Mouse (Mus musculus): Measurements from ENCODE around the gene Odf2. TPM values are rescaled to one million over a fixed set of nuclear protein-coding genes. Genes with fewer than 3 reads are reported as not detected.

Odf2 gene
- total and polyA plus RNA-seq, 3 experiments: 35.4 to 54.6 (median 48.6) TPM

DNA sequence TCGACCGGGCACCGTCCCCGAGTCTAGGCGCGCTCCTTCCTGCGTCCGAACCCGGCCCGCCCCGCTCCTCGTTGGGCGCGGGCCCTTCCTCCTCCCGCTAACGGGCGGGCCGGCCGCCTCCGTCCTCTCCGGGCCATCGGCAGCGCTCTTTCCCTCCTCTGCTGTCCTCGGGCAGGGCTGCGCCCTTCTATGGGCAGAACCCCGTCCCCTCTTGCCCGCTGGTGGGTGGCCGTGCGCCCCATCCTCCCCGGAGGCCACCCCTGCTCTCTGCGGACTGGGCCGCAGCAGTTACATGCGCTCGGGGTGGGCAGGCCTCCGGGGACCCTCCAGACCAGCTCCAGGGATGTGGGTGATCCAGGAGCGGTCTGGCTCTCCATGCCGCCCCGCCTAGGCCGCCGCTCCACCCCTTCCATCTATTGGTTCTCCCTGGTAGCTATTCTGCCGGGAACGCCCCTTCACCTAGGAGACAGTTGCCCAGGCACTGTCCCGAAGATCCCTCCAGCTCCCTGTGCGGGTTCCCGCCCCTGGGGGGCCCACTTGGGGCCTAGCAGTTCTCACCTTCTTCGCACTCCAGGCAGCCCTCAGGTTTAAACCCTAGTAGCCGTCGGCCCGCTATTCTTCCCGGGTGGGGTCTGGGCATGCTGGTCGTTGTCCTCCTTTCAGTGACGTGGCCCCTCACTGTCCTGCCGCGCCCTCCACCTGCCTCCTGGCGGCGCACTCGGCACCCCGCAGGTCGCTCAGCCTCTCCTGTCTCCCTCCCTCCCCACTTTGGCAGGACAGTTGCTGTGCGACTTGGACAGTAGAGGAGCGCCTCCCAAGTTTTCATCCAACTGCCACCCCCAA is 1.2 kb downstream of the Odf2 start:
- DNase-seq (ENCODE audit: extremely low read depth): peak; percentile 87
- H3K27ac ChIP-seq (ENCODE audit: insufficient read depth, low read depth): peak overlapping the region; percentile 27; the same call in 1 of the 2 replicates
- H3K9ac ChIP-seq (ENCODE audit: insufficient read depth, low read depth): peak overlapping the region; percentile 85
- dilution Hi-C loops (cut with MboI; ENCODE audit: extremely low pct_ligation_motif_present, extremely low pct_unique_long_range_greater_than_20kb, low sequenced_read_pairs): no loop called here
- peaks cover 8% of the 10 kb centered on the region; the same call in 1 of the 2 replicates for H3K79me2 ChIP-seq (replicated peaks; ENCODE audit: control insufficient read depth, extremely low read depth, insufficient read depth, poor library complexity, severe bottlenecking)
- TF ChIP-seq UBTF (IDR thresholded peaks at IDR 0.05; ENCODE audit: low read depth, low read length): 0 out of 2 replicates have a peak, but pooled peaks have one; percentile 36
- TF ChIP-seq ZKSCAN1 (IDR thresholded peaks at IDR 0.05; ENCODE audit: borderline replicate concordance, low read depth, low read length): no peak
- no peak for TF ChIP-seq BHLHE40 (IDR thresholded peaks at IDR 0.05; ENCODE audit: low read depth, low read length)
- no peak for TF ChIP-seq PAX5 (IDR thresholded peaks at IDR 0.05; ENCODE audit: low read length)
- no peak for TF ChIP-seq NELFE (IDR thresholded peaks at IDR 0.05; ENCODE audit: low read depth, low read length)
- peak in 1 of 2 experiments; percentile 53; a peak in 2 of 4 replicates for TF ChIP-seq CTCF (conservative IDR thresholded peaks at IDR 0.05 in 1 of 2, IDR thresholded peaks at IDR 0.05 in 1 of 2; ENCODE audit: low read depth in 2 of 2, low read length in 2 of 2)
- peak; percentile 7; the same call in 1 of the 2 replicates for TF ChIP-seq SMC3 (IDR thresholded peaks at IDR 0.05; ENCODE audit: low read depth, low read length)
- no peak for TF ChIP-seq KAT2A (IDR thresholded peaks at IDR 0.05; ENCODE audit: insufficient replicate concordance, low read length)
- no peak for TF ChIP-seq USF2 (conservative IDR thresholded peaks at IDR 0.05; ENCODE audit: low read depth, low read length)
- no peak for TF ChIP-seq HCFC1 (IDR thresholded peaks at IDR 0.05; ENCODE audit: low read depth, low read length)
- peak; percentile 62 for TF ChIP-seq POLR2A (IDR thresholded peaks at IDR 0.05; ENCODE audit: low read depth, low read length)
- peak; percentile 92 for TF ChIP-seq MXI1 (IDR thresholded peaks at IDR 0.05; ENCODE audit: low read depth, low read length)
- TF ChIP-seq JUND (conservative IDR thresholded peaks at IDR 0.05; ENCODE audit: low read depth, low read length): no peak
- no peak for TF ChIP-seq MEF2A (IDR thresholded peaks at IDR 0.05; ENCODE audit: borderline replicate concordance, low read depth, low read length)
- no peak for TF ChIP-seq EP300 (IDR thresholded peaks at IDR 0.05; ENCODE audit: low read length)
- no peak for TF ChIP-seq CHD1 (IDR thresholded peaks at IDR 0.05; ENCODE audit: low read depth, low read length)
- no peak for TF ChIP-seq RCOR1 (conservative IDR thresholded peaks at IDR 0.05; ENCODE audit: low read depth, low read length)
- TF ChIP-seq NRF1 (IDR thresholded peaks at IDR 0.05; ENCODE audit: low read depth, low read length): no peak
- no peak; the same call in 1 of the 2 replicates for TF ChIP-seq ZMIZ1 (IDR thresholded peaks at IDR 0.05; ENCODE audit: low read depth, low read length)
- 0 out of 2 replicates have a peak, but pooled peaks have one; percentile 1 for TF ChIP-seq MYC (IDR thresholded peaks at IDR 0.05; ENCODE audit: low read depth, low read length)
- no peak for TF ChIP-seq USF1 (IDR thresholded peaks at IDR 0.05; ENCODE audit: low read depth, low read length)
- no peak for TF ChIP-seq TCF12 (IDR thresholded peaks at IDR 0.05; ENCODE audit: low read depth, low read length)
- no peak for TF ChIP-seq TBP (conservative IDR thresholded peaks at IDR 0.05; ENCODE audit: low read depth, low read length)
- TF ChIP-seq ELF1 (IDR thresholded peaks at IDR 0.05; ENCODE audit: low read depth, low read length): no peak
- no peak for TF ChIP-seq IRF4 (IDR thresholded peaks at IDR 0.05; ENCODE audit: low read depth, low read length)
- no peak for TF ChIP-seq POLR2AphosphoS2 (IDR thresholded peaks at IDR 0.05; ENCODE audit: low read depth, low read length)
- no peak for TF ChIP-seq ZC3H11A (IDR thresholded peaks at IDR 0.05; ENCODE audit: low read depth, low read length)
- TF ChIP-seq E2F4 (IDR thresholded peaks at IDR 0.05; ENCODE audit: insufficient replicate concordance, low read depth, low read length): no peak
- no peak for TF ChIP-seq ETS1 (conservative IDR thresholded peaks at IDR 0.05; ENCODE audit: low read depth, low read length)
- no peak for TF ChIP-seq GABPA (IDR thresholded peaks at IDR 0.05; ENCODE audit: insufficient replicate concordance, low read depth, low read length)
- TF ChIP-seq SIN3A (IDR thresholded peaks at IDR 0.05; ENCODE audit: low read length): peak; percentile 21
- TF ChIP-seq MAZ (IDR thresholded peaks at IDR 0.05; ENCODE audit: low read depth, low read length): no peak; the same call in 1 of the 2 replicates
- TF ChIP-seq JUN (IDR thresholded peaks at IDR 0.05; ENCODE audit: insufficient read depth, low read depth, low read length): no peak
- peak; percentile 12; the same call in 1 of the 2 replicates for TF ChIP-seq MAX (IDR thresholded peaks at IDR 0.05; ENCODE audit: low read length)
- TF ChIP-seq CHD2 (IDR thresholded peaks at IDR 0.05; ENCODE audit: low read length): no peak
- no peak; the same call in none of the 2 replicates for TF ChIP-seq RAD21 (IDR thresholded peaks at IDR 0.05; ENCODE audit: low read depth, low read length)
- TF ChIP-seq ZNF384 (IDR thresholded peaks at IDR 0.05; ENCODE audit: low read depth, low read length): no peak
- no peak for TF ChIP-seq MAFK (IDR thresholded peaks at IDR 0.05; ENCODE audit: insufficient replicate concordance, low read length)
- H3K36me3 ChIP-seq (replicated peaks in 1 of 2; ENCODE audit: control insufficient read depth in 1 of 2, insufficient read depth in 1 of 2, low read length in 1 of 2): peaks cover 29 to 39% of the 10 kb centered on the region in 2 experiments
- H3K4me1 ChIP-seq (ENCODE audit: control insufficient read depth in 1 of 2, insufficient read depth in 2 of 2): peaks cover 4 to 22% of the 10 kb centered on the region in 2 experiments; a peak in 3 of 4 replicates
- H3K27me3 ChIP-seq (replicated peaks): peaks cover 16% of the 10 kb centered on the region
- peak overlapping the region; percentile 83 for H3K4me2 ChIP-seq (ENCODE audit: insufficient read depth, low read depth, poor library complexity, severe bottlenecking)
- in situ Hi-C loops (cut with MboI; ENCODE audit: low pct_ligation_motif_present, low pct_unique_long_range_greater_than_20kb, low sequenced_read_pairs): no loop called here
- peaks cover 9% of the 10 kb centered on the region for H3K9me3 ChIP-seq (replicated peaks; ENCODE audit: low read length)
- peak overlapping the region; percentile 77 to 98 (median 83) for H3K4me3 ChIP-seq (replicated peaks in 1 of 3; ENCODE audit: low read depth in 2 of 3, low read length in 2 of 3, poor library complexity in 1 of 3)

All from CH12.LX (cell line).